Mouse (Mus musculus): ENCODE data around the gene Cspg5. TPM values are rescaled to one million over a fixed set of nuclear protein-coding genes. Genes with fewer than 3 reads are reported as not detected.

The Cspg5 gene
- polyA plus RNA-seq (2015; fragmentation: Nextera tagmentation; extraction: Ambion mirVana): 26.1 and 28.6 TPM in 2 replicates

DNA sequence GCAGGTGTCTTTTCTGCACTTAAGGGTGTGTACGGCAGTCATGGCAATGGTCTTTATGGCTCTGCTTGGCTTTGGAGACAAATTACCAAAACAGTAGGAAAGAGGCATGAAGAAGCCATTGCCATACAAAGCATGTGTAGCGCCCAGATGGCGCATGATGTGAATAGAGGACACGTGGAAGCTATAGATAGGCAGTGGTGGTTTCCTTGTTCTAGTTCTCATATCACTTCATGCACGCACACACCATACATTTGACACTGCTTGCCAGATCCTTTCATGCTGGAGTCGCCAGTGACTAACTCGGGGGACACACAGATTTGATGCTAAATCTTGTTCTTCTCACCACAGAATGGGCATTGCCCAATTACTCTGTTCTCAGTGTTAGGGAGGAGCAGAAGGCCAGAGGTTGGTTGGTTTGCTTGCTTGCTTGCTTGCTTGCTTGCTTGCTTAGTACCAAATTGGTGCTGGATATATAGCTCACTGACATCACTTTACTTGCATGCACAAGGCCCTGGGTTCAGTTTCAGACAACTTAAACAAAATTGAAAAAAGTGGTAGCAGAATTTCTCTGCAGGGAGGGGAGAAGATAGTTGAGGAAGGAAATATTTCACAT, at the start of gene Cspg5:
TSS of gene Cspg5 (plus strand) at position 563 of the 613 bp plus-strand sequence.

DNA sequence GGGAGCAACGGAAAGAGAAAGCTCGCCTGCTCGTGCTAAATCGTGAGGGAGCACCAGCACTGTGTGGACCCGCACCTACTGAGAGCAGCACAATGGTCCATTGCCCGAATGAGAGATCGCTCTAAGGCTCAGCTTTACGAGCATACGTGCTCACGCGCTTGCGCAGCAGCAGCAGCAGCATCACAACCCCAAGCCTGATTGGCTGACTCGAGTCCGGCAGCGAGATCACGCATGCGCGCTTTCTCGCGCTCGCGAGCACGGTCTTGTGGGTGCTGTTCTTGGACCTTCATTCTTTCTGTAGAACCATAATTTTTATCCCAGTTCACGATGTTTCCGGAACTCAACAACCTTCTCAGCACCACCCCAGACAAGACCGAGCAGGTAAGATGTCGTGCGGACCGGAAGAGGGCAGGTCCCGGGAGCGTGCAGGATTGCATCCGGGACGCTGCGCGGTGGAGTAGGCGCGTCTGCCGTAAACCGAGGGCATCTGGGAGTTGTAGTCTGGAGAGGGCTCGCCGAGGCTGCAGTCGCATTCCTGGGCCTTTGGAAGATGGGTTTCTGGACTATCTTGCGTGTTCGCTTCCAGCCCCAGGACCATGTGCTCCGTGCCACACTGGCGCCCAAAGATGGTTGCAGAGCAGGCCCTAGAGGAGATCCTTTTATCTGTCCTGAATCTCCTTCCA, 61.5 kb downstream of the Cspg5 start, which contains the start of gene Elp6:
TSS of gene Elp6 (plus strand) at position 205 of the 683 bp plus-strand sequence.

Small RNAs within 50 kb of the gene (microRNA-seq; reads per million reads assigned to microRNA genes)
- gene Mir6236 (ENCODE audit: borderline replicate concordance, insufficient number of aligned reads): 13.7 reads per million, percentile 19 among the genes with 10 or more reads in this experiment

Other genes with a start within 250 kb of the Cspg5 start
- 38.5 and 48.3 TPM in 2 replicates for gene Smarcc1, start 126.1 kb upstream of the Cspg5 start, polyA plus RNA-seq (2015; fragmentation: Nextera tagmentation; extraction: Ambion mirVana)
- 68.1 and 80.8 TPM in 2 replicates for gene Dhx30, start 126.0 kb upstream of the Cspg5 start, polyA plus RNA-seq (2015; fragmentation: Nextera tagmentation; extraction: Ambion mirVana)
- 13.8 and 16.6 TPM in 2 replicates for gene Elp6, start 61.4 kb downstream of the Cspg5 start, polyA plus RNA-seq (2015; fragmentation: Nextera tagmentation; extraction: Ambion mirVana)
- 38.8 and 79.2 TPM in 2 replicates for gene Scap, start 89.5 kb downstream of the Cspg5 start, polyA plus RNA-seq (2015; fragmentation: Nextera tagmentation; extraction: Ambion mirVana)
- 8.7 and 12.2 TPM in 2 replicates for gene Ptpn23, start 164.4 kb downstream of the Cspg5 start, polyA plus RNA-seq (2015; fragmentation: Nextera tagmentation; extraction: Ambion mirVana)
- gene Ngp, start 176.0 kb downstream of the Cspg5 start, polyA plus RNA-seq (2015; fragmentation: Nextera tagmentation; extraction: Ambion mirVana): 31.1 and 63.8 TPM in 2 replicates
- 4.1 and 4.6 TPM in 2 replicates for gene Klhl18, start 232.9 kb downstream of the Cspg5 start, polyA plus RNA-seq (2015; fragmentation: Nextera tagmentation; extraction: Ambion mirVana)
- 0.90 and 1.7 TPM in 2 replicates for gene Kif9, start 233.2 kb downstream of the Cspg5 start, polyA plus RNA-seq (2015; fragmentation: Nextera tagmentation; extraction: Ambion mirVana)